Mouse (Mus musculus): ENCODE results near the gene Actn1.

DNA sequence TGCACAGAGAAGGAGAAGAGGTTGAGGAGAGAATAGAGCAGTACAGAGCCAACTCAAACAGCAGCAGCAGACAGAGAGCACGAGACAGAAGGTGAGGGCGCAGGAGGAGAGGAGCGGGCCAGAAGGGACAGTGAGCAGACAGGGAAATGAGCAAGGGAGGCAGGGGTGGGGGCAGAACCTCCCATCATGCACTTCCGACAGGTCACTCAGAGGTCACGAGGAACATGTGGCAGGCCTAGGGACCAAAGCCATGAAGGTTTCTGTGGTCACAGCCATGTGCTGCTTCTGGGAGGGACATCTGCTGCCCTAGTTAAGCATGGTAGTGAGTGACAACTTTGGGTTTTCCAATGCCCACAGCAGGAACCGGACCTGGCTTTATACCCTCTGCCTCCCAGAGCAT, 68.8 kb downstream of the Actn1 start:
- TF ChIP-seq CTCF (IDR thresholded peaks at IDR 0.05; ENCODE audit: low read depth), result no peak
- no peak for TF ChIP-seq EP300 (IDR thresholded peaks at IDR 0.05; ENCODE audit: low read depth)

Measured in liver, postnatal 0 days (tissue).